Mouse (Mus musculus): ENCODE results near the gene Mbnl3.

- no peak for TF ChIP-seq CTCF (IDR thresholded peaks at IDR 0.05; ENCODE audit: low read depth, low read length)
- TF ChIP-seq GATA1 (IDR thresholded peaks at IDR 0.05; ENCODE audit: borderline replicate concordance, low read length) = no peak
- TF ChIP-seq TAL1 (conservative IDR thresholded peaks at IDR 0.05; ENCODE audit: low read depth, low read length) = no peak
These were observed 103.6 kb downstream of the Mbnl3 start for GRCm38 (mm10) chrX:51102748-51103147.

Measured in G1E (cell line).